Mouse (Mus musculus) hindbrain, embryonic 14.5 days (tissue): ENCODE results near the gene Vps35l. TPM values are rescaled to one million over a fixed set of nuclear protein-coding genes. Genes with fewer than 3 reads are reported as not detected.
A peak's percentile ranks its signal among the peaks of the same experiment; 100 is the strongest.

ENCODE experiments used
- ATAC-seq: fragments of 200-750 bp; cut with Nextera tagmentation; 2 replicates; pipeline ENCODE4 v1.8.0; 2017; ENCODE audit warnings: moderate number of reproducible peaks, mild to moderate bottlenecking, moderate TSS enrichment, moderate library complexity; ENCODE audit not compliant: low FRiP score
- DNase-seq: peaks from one replicate; pipeline ENCODE4 v3.0.0-alpha.2; 2015; ENCODE audit warnings: low spot score
- H3K27ac ChIP-seq: fragments of 300-500 bp; sonication (generic); 2 replicates; pipeline ENCODE4 v1.5.1; 2014; ENCODE audit warnings: mild to moderate bottlenecking, moderate library complexity
- H3K27me3 ChIP-seq: fragments of 300-500 bp; sonication (generic); 2 replicates; pipeline ENCODE4 v1.6.1; 2014; ENCODE audit warnings: mild to moderate bottlenecking, low read length, mixed read lengths; ENCODE audit not compliant: control insufficient read depth, insufficient read depth
- H3K36me3 ChIP-seq: fragments of 300-500 bp; sonication (generic); replicated peaks from 2 replicates; pipeline ENCODE4 v1.6.1; 2014; ENCODE audit not compliant: control insufficient read depth, insufficient read depth
- H3K4me1 ChIP-seq: fragments of 300-500 bp; sonication (generic); replicated peaks from 2 replicates; pipeline ENCODE4 v1.6.1; 2014; ENCODE audit warnings: antibody characterized with exemption, low read length, mixed read lengths; ENCODE audit not compliant: control insufficient read depth, insufficient read depth
- H3K4me2 ChIP-seq: fragments of 300-500 bp; sonication (generic); replicated peaks from 2 replicates; pipeline ENCODE4 v1.6.1; 2014; ENCODE audit warnings: mild to moderate bottlenecking, moderate library complexity
- H3K4me3 ChIP-seq: fragments of 300-500 bp; sonication (generic); replicated peaks from 2 replicates; pipeline ENCODE4 v1.5.1; 2014; ENCODE audit warnings: mild to moderate bottlenecking, low read length
- H3K9ac ChIP-seq: fragments of 300-500 bp; sonication (generic); 2 replicates; pipeline ENCODE4 v1.6.1; 2014
- H3K9me3 ChIP-seq: fragments of 300-500 bp; sonication (generic); 2 replicates; pipeline ENCODE4 v1.6.1; 2016; ENCODE audit warnings: low read length; ENCODE audit not compliant: control insufficient read depth
- whole genome bisulfite sequencing: fragments of 180-500 bp; shearing (Covaris S2); extraction: QIAGEN DNeasy Blood & Tissue Kit; methylation state at CpG from one replicate; pipeline ENCODE4 v1.1.7; 2014; 5-methylcytosine and 5-hydroxymethylcytosine counted together
- polyA plus RNA-seq: library from polyadenylated mRNA; unstranded; fragments of >200 nt; fragmentation: Nextera tagmentation; extraction: Ambion mirVana; gene quantifications from 2 replicates; pipeline ENCODE4 v1.2.1, GENCODE M21; 2014

The Vps35l gene
- polyA plus RNA-seq, 1 experiment from 2014 or later = 93.9 TPM

DNA sequence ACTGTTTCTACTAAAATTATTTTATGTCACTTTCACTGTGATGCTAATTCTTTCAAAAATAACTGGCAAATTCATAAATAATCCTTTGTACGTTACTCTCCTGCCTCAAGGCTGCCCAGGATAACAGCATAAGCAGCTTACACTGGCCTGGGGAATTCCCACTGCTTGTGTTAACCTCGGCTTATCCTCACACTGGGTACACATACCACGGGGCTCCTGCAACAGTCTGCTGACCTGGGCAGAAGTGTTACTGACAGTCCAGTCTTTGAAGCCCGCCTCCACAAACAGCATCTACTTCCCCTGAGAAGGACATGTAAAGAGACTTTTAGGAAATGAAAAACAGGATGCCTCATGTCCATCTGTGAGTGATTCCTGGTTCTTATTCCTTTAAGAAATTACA, 102.9 kb downstream of the Vps35l start:
- Histone ChIP-seq H3K4me3 (no peak overlapping the region), H3K9me3 (no peaks in the 10 kb centered on the region), H3K4me2 (no peak overlapping the region), H3K27me3 (no peaks in the 10 kb centered on the region), H3K9ac (no peak overlapping the region), H3K27ac (no peak overlapping the region), H3K4me1 (no peaks in the 10 kb centered on the region), H3K36me3 (peaks cover 99% of the 10 kb centered on the region)
- DNase-seq (no peak), ATAC-seq (no peak)
- WGBS = 81% methylated on average over 4 of the region's 4 CpGs

DNA sequence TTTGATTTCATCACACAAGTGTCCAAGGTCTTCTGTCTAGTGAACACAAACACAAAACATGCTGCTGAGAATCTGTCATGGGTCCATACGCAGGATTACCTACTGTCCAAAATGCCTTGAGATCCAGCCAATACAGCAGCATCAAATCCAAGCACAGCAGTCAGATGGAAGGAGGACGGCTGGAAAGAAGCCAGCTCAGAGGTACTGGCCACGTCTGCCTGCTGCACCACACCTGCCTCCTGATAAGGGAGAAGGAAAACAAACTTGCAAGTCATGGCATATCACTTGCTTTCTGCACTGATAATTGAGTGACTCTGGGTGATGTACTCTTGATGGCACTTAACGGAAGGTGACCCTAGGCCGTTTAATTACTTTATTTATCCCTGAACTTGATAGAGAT, 105.1 kb downstream of the Vps35l start:
- H3K9me3 ChIP-seq = no peaks in the 10 kb centered on the region
- DNase-seq = no peak
- H3K9ac ChIP-seq = no peak overlapping the region
- no peaks in the 10 kb centered on the region for H3K27me3 ChIP-seq
- no peak overlapping the region for H3K4me3 ChIP-seq
- H3K4me1 ChIP-seq = no peaks in the 10 kb centered on the region
- no peak for ATAC-seq
- 95% methylated on average over 5 of the region's 5 CpGs for WGBS
- H3K4me2 ChIP-seq = no peak overlapping the region
- no peak overlapping the region for H3K27ac ChIP-seq
- peaks cover 100% of the 10 kb centered on the region for H3K36me3 ChIP-seq

DNA sequence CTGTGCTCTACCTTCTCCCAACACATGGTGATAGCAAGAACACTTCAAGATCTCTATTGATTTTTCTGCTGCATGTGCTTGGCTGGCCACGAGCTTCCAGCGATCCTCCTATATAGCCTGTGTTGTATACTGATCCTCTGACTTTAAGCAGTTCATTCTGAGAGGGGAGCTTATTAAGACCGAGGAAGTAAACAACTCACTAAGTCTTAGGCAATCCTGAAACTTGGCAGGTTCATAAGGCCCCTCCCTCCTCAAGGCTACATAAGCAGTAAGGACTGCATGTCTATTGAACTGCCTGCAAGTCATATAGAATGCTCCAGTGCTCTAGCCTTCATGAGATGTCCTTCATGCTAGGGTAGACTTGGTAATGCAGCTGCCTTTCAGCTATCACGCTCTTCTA, 106.3 kb downstream of the Vps35l start:
- Histone ChIP-seq H3K4me3 (no peak overlapping the region), H3K9me3 (no peaks in the 10 kb centered on the region), H3K4me2 (no peak overlapping the region), H3K4me1 (no peaks in the 10 kb centered on the region), H3K27me3 (no peaks in the 10 kb centered on the region), H3K36me3 (peaks cover 100% of the 10 kb centered on the region), H3K27ac (no peak overlapping the region), H3K9ac (no peak overlapping the region)
- WGBS = 91% methylated on average over 4 of the region's 4 CpGs
- ATAC-seq = no peak
- no peak for DNase-seq

DNA sequence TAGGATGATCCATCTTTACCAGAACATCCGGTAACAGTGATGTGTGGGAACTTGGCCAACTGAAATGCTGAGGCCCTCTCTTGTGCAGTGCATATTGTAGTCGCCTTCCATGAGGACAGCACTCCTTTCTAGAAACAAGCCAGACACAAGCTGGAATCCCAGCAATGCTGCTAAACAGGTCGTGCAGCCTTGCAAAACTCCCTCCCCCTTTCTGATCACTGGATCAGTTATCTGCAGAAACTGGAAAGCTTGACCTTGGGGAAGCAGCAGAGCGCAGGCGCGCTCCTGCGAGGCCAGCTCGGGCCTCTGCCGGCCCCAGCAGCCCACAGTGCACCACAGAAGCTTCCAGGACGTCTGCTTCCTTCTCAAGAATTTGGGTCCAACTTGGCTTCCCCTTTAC, 108.8 kb downstream of the Vps35l start:
- DNase-seq (no peak), ATAC-seq (no peak)
- no peak overlapping the region for H3K4me3 ChIP-seq
- 92% methylated on average over 10 of the region's 10 CpGs for WGBS
- H3K27me3 ChIP-seq = no peaks in the 10 kb centered on the region
- H3K9ac ChIP-seq = no peak overlapping the region
- no peaks in the 10 kb centered on the region for H3K9me3 ChIP-seq
- H3K4me2 ChIP-seq = no peak overlapping the region
- no peak overlapping the region for H3K27ac ChIP-seq
- peaks cover 95% of the 10 kb centered on the region for H3K36me3 ChIP-seq
- no peaks in the 10 kb centered on the region for H3K4me1 ChIP-seq

DNA sequence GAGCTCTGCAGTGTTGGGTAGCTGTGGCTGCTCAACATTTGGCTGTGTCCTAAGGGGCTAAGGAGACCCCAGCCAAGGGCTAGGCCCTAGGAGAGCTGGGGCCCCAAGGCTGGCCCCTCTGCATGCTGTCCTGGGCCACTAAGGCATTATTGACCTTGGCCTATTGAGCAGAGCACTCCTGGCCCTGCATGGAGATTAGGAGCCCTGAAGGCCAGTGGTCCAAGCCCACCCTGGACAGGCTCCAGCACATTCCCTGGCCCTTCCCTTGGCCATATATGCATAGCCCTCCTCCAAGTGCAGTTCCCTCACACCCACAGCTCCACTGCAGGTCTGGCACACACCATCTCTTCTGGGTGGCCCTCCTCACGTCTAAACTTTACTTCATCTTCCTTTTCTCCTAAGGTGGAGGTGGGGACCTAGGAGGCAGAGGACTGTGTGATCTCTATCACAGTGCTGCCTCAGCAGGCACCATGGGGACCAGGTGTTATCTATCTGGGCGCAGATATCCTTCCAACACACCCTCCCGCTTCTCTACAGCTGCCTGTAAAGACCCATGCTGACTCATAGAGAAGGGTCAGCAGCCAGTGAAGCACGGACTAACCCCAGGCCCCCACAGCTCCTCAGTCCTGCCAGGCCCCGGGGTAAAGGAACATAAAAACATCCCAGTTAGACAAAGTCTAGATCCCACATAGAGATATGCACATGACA, 109.7 kb downstream of the Vps35l start:
- H3K9me3 ChIP-seq = no peaks in the 10 kb centered on the region
- no peak overlapping the region for H3K27ac ChIP-seq
- no peaks in the 10 kb centered on the region for H3K27me3 ChIP-seq
- 88% methylated on average over 5 of the region's 5 CpGs for WGBS
- no peak for DNase-seq
- no peak overlapping the region for H3K9ac ChIP-seq
- no peak for ATAC-seq
- H3K4me1 ChIP-seq = peaks cover 3% of the 10 kb centered on the region
- no peak overlapping the region for H3K4me3 ChIP-seq
- H3K4me2 ChIP-seq = no peak overlapping the region
- H3K36me3 ChIP-seq = peaks cover 86% of the 10 kb centered on the region

DNA sequence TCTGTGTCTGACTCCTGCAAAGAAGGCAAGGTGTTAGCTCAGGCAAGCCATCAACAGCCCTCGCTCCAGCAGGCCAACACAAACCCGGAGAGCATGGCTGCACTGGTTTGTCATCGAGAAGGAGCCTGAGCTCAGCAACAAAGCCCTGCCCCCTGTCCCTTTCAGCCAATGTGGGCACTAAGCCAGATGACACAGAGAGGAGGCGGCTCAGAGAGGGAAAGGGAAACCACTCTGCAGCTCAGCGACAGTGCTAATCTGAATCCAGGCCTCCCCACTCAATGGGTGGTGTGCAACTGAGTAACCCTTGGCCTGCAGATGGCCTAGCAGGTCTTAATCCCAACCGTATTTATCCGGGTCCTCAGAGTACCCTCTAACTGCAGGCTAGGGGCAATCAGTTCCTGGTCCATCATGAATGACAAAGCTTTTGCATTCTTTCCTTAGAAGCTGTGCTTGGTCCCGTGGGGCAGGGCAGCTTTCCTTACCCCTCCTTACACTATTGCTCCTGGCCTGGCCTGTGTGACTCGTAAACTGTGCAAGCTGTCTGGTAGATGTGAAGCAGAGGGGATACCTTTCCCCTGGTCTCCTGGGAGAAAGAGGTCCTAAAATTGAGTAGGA, 110.8 kb downstream of the Vps35l start:
- no peak for DNase-seq
- H3K27me3 ChIP-seq = no peaks in the 10 kb centered on the region
- no peaks in the 10 kb centered on the region for H3K9me3 ChIP-seq
- H3K9ac ChIP-seq = no peak overlapping the region
- H3K4me3 ChIP-seq = no peak overlapping the region
- WGBS = 77% methylated on average over 9 of the region's 9 CpGs
- H3K4me1 ChIP-seq = peaks cover 6% of the 10 kb centered on the region
- ATAC-seq = no peak
- H3K36me3 ChIP-seq = peaks cover 75% of the 10 kb centered on the region
- H3K27ac ChIP-seq = no peak overlapping the region
- H3K4me2 ChIP-seq = no peak overlapping the region

DNA sequence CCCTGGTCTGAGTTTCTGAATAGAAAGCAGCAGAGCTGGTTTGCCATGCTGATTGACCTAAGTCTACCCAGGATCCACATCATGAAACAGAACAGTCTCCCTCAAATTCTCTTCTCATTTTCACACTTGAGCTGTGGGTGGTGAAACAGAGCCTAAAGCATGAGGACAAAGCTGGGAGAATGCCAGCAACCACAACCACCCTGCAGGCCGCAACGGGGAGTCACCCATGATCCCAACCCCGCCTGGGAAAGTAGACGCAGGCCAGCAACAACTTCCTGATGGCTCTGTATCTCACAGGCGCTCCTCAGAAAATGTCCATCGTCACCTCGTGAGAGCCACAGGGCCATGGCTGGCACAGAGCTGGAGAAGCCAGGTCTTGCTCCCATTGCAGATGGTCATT, 111.5 kb downstream of the Vps35l start:
- ATAC-seq (no peak), DNase-seq (no peak)
- no peaks in the 10 kb centered on the region for H3K27me3 ChIP-seq
- H3K4me3 ChIP-seq = no peak overlapping the region
- no peak overlapping the region for H3K4me2 ChIP-seq
- H3K27ac ChIP-seq = no peak overlapping the region
- 96% methylated on average over 7 of the region's 7 CpGs for WGBS
- no peak overlapping the region for H3K9ac ChIP-seq
- H3K4me1 ChIP-seq = peaks cover 10% of the 10 kb centered on the region
- H3K36me3 ChIP-seq = peaks cover 67% of the 10 kb centered on the region
- H3K9me3 ChIP-seq = no peaks in the 10 kb centered on the region

DNA sequence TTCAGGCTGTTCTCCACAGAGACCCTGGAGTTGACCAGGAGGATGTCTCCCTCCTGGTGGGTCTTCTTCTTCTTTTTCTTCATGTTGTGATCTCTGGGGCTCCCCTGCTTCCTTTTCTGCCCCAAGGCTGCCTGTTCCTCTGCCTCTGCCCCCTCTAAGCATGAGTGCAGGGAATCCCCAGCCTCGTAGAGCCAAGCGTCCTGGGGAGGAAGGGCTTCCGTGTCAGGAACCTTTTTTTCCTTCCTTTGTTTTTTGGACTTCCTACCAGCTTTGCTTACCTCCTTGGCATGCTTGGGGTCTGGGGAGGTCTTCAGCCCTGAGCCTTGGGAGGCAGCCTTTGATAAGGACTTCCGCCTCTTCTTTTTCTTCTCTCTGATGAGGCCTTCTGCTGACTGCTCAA, 112.6 kb downstream of the Vps35l start:
- no peak overlapping the region for H3K4me3 ChIP-seq
- H3K9ac ChIP-seq = no peak overlapping the region
- peaks cover 57% of the 10 kb centered on the region for H3K36me3 ChIP-seq
- peaks cover 10% of the 10 kb centered on the region for H3K4me1 ChIP-seq
- ATAC-seq = no peak
- 81% methylated on average over 4 of the region's 4 CpGs for WGBS
- DNase-seq = no peak
- no peak overlapping the region for H3K27ac ChIP-seq
- H3K4me2 ChIP-seq = no peak overlapping the region
- no peaks in the 10 kb centered on the region for H3K9me3 ChIP-seq
- H3K27me3 ChIP-seq = no peaks in the 10 kb centered on the region

DNA sequence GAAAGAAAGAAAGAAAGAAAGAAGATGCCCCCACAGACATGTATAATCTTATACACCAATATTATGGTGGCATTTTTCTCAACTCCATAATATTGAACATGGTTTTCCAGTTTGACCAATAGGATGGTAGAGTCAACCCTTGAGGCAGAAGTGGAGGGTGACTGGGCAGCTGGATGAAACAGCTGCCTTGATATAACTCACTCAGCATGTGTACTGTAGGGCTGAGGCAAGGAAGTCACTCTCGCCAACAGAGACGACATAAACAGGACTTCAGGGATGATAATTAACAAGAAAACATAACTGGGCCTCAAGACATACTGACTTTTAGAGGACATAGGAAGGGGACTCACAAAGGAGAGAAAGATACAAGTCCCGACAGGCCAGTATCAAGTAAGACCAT, 114.6 kb downstream of the Vps35l start:
- peak overlapping the region; percentile 85 for H3K4me2 ChIP-seq
- H3K9me3 ChIP-seq = no peaks in the 10 kb centered on the region
- WGBS = 25% methylated on average over 3 of the region's 3 CpGs
- H3K4me1 ChIP-seq = peaks cover 10% of the 10 kb centered on the region
- DNase-seq (no peak), ATAC-seq (no peak)
- no peak overlapping the region for H3K27ac ChIP-seq
- H3K9ac ChIP-seq = peak overlapping the region; percentile 66
- peak overlapping the region; percentile 92 for H3K4me3 ChIP-seq
- peaks cover 37% of the 10 kb centered on the region for H3K36me3 ChIP-seq
- H3K27me3 ChIP-seq = no peaks in the 10 kb centered on the region
